Mouse (Mus musculus) erythroblast, adult 5-6 weeks (primary cell): Measurements from ENCODE around the gene Gm9117. TPM values are rescaled to one million over a fixed set of nuclear protein-coding genes. Genes with fewer than 3 reads are reported as not detected.
"Not testable (repeated sequence)": the region's sequence is repeated elsewhere in the genome, so short reads cannot be mapped to it uniquely, and the experiment has no call there.

Experiments used
- ATAC-seq: replicated peaks from 2 replicates; pipeline ENCODE4 v1.8.0; 2016; ENCODE audit warnings: moderate number of reproducible peaks, mild to moderate bottlenecking, moderate TSS enrichment, inconsistent platforms; ENCODE audit not compliant: poor library complexity, low FRiP score, severe bottlenecking
- total RNA-seq, 2 experiments: library from RNA; stranded (forward) in 1 of 2; stranded (reverse) in 1 of 2; fragments of 150-400 nt in 1 of 2; fragments of 200-764, 138-1000 nt in 1 of 2; gene quantifications; 2 replicates each; pipeline versions ENCODE4 v1.2.3 to v1.2.4; 2015 to 2017; ENCODE audit warnings: low replicate concordance in 2 of 2

Gene Gm9117
- total RNA-seq (2015; ENCODE audit: low replicate concordance) = not detected in 2 replicates
- not detected in 2 replicates for total RNA-seq (2017; ENCODE audit: low replicate concordance)

DNA sequence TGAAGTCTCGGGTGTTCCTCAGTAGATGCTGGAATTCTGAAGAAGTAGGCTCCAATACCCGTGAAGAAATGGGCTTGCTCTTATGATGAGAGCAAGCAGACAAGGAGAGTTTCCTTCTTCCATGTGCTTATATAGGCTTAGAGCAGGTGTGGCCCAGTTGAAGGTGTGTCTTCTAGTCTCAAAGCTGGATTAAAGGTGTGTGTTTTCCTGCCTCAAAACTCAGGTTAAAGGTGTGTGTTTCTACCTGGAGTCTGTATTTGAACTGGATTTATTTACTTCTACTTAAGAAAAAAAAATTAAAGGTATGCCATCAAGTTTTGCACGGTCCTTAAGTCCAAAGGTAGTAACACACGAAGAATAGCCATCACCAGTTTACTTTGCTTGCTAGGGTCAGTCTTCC, at the start of gene Gm9117:
TSS of gene Gm9117 (minus strand) at position 101 of the 400 bp plus-strand sequence.
- not testable (repeated sequence) for ATAC-seq

DNA sequence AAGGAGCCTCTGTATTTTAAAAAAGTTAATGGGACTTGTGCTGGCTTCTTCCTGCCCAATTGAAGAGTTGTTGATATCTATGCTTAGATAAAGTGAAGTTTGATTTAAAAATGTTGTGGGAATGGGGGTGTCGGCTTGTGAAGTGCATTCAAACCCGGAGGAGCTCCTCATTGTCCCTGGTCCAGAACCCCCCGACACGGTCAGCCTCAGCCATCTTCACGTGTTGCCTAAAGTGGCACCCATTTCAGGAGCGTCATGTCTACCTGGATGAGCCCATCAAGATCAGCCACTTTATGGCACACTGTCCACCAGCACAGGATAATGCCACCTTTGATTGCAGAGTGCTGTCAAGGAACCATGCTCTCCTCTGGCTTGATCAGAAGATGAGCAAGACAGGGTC, 25.6 kb upstream of the Gm9117 start:
- ATAC-seq = not testable (repeated sequence)

DNA sequence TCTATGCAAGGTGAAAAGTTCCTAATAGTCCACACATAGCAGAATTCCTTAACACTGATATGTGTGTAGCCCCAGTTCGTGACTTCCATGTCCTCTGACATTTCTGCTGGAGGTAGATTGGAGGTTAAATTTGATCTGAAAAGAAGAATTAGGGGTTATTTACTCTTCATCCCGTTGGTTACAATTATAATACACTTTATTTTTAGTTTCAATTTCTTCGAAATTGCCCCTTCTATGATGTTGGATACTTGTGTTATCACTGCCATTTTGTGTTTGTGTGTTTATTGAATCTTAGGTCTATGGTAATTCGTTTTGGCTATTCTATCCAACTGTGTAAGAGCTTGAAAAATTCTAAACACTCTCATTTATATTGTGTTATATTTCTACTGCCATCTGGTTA, 17.9 kb upstream of the Gm9117 start, which contains the start of gene Tdpoz5:
TSS of gene Tdpoz5 (minus strand) at position 101 of the 400 bp plus-strand sequence.
- not testable (repeated sequence) for ATAC-seq

DNA sequence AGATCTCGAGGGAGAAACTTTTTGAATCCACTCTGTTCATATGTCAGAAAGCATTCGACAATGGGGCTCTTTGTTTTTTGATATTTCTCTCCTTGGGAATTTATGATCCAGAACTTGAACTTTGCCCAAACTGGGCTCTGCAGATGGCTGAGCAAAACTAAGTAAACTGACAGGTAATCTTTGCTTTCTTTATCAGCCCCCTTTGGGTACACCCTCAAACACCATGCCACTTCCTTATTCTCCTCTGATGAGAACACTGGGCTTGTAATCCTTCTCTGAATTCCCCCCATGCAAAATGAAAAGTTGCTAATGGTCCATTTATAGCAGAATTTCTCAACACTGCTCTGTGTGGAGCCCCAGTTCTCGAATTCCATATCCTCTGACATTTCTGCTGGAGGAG, 5.0 kb downstream of the Gm9117 start:
- not testable (repeated sequence) for ATAC-seq

Other genes with a start within 250 kb of the Gm9117 start
- not detected in 2 replicates for gene Gm5773, start 170.5 kb downstream of the Gm9117 start, total RNA-seq (2015; ENCODE audit: low replicate concordance)
- not detected in 2 replicates for gene Gm5773, start 170.5 kb downstream of the Gm9117 start, total RNA-seq (2017; ENCODE audit: low replicate concordance)
- gene Tdpoz4, start 147.1 kb downstream of the Gm9117 start, total RNA-seq (2015; ENCODE audit: low replicate concordance) = not detected in 2 replicates
- not detected in 2 replicates for gene Tdpoz4, start 147.1 kb downstream of the Gm9117 start, total RNA-seq (2017; ENCODE audit: low replicate concordance)
- not detected in 2 replicates for gene Tdpoz3, start 117.5 kb downstream of the Gm9117 start, total RNA-seq (2015; ENCODE audit: low replicate concordance)
- not detected in 2 replicates for gene Tdpoz3, start 117.5 kb downstream of the Gm9117 start, total RNA-seq (2017; ENCODE audit: low replicate concordance)
- gene Tdpoz5, start 17.8 kb upstream of the Gm9117 start, total RNA-seq (2015; ENCODE audit: low replicate concordance) = not detected in 2 replicates
- not detected in 2 replicates for gene Tdpoz5, start 17.8 kb upstream of the Gm9117 start, total RNA-seq (2017; ENCODE audit: low replicate concordance)
- gene Gm9125, start 111.3 kb upstream of the Gm9117 start, total RNA-seq (2015; ENCODE audit: low replicate concordance) = not detected in 2 replicates
- gene Gm9125, start 111.3 kb upstream of the Gm9117 start, total RNA-seq (2017; ENCODE audit: low replicate concordance) = not detected in 2 replicates
- gene Gm10697, start 129.1 kb upstream of the Gm9117 start, total RNA-seq (2015; ENCODE audit: low replicate concordance) = not detected in 2 replicates
- gene Gm10697, start 129.1 kb upstream of the Gm9117 start, total RNA-seq (2017; ENCODE audit: low replicate concordance) = not detected in 2 replicates
- not detected in 2 replicates for gene Gm10696, start 234.7 kb upstream of the Gm9117 start, total RNA-seq (2015; ENCODE audit: low replicate concordance)
- gene Gm10696, start 234.7 kb upstream of the Gm9117 start, total RNA-seq (2017; ENCODE audit: low replicate concordance) = not detected in 2 replicates